Mouse (Mus musculus) forelimb bud, embryonic 11.5 days (tissue): Measurements from ENCODE around the gene Mt2.

Experiments used
- DNase-seq: peaks from one replicate; pipeline ENCODE4 v3.0.0-alpha.2; 2012; ENCODE audit warnings: low read depth, low spot score

The Mt2 gene

GRCm38 (mm10) chr8:94199202-94199869 is 26.9 kb downstream of the Mt2 start:
- DNase-seq, result peak; percentile 77

- no peak for DNase-seq
Measured at GRCm38 (mm10) chr8:94204043-94204442, 31.6 kb downstream of the Mt2 start.

GRCm38 (mm10) chr8:94205736-94206135 is 33.3 kb downstream of the Mt2 start:
- DNase-seq, result peak; percentile 76

DNA sequence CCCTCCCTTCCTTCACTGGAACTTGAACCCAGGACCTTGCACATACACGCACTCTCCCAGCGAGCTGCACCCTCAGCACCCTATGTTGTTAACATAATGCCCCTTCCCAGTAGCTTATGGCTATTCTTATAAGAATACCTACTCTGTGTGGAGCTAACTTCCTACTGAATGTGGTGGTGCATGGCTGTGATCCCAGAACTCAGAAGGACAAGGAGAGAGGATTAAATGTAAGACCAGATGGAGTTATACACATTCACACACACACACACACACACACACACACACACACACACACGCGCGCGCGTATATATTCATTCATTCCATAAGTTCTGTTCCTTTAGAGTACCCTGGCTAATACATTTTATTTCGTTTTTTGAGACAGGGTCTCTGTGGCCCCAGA is 33.8 kb downstream of the Mt2 start:
- no peak for DNase-seq

DNA sequence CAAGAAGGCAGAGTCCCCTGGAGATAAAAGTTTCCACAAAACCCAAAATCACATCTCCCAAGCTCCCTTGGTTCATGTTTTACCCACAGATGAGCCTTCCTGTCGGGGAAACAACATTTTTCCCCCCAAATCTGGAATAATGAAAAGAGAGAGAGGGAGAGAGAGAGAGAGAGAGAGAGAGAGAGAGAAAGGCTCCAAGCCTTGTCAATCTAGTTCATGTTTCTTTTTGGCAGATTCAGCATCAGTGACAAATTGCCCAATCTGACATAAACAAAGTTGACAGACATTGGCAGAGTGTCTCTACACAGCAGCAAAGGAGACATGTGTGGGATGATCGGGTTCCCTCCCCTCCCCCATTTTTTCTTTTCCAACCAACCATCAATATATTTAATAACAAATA is 35.0 kb downstream of the Mt2 start:
- DNase-seq, result no peak

DNA sequence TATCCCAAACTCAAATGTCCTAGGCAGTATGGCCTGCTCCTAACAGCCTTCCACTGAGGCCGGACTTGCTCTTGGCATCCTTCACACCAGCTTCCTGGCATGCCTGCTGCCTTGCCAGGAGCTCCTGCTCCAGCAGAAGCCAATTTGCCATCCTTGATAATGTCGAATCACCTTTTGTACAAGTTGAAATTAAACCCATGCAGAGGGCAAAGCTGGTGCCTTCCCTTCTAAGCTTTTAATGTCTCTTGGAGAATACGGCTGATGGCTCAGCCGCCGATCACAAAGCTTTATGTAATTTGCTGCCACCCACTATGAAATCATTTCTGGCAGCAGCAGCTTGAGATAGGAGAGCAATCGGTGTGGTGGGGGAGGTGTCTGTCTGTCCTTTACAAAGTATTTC is 37.2 kb downstream of the Mt2 start:
- DNase-seq, result no peak

- DNase-seq, result no peak
Measured at GRCm38 (mm10) chr8:94210225-94210624, 37.8 kb downstream of the Mt2 start.

DNA sequence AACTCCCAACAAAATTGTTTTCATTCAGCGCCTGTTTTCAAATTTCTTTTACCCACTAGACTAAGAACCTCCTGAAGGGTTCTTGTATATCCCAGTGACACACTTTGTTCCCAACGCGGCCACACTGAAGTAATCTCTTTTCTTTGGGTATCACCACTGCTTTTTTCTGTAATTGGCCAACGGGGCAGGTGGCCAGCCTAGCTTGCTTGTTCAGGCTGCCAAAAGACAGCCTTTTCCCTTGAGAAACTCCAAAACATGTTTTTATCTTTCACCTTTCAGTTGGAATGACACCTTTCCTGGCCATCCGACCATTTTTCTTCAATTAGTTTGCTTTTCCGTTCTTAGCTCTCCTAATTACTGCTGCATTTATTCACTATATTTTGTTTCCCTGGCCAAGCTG is 41.4 kb downstream of the Mt2 start:
- DNase-seq, result no peak

- DNase-seq, result peak; percentile 97
Measured at GRCm38 (mm10) chr8:94214252-94215173, 42.0 kb downstream of the Mt2 start, which contains the start of gene Nup93. Nup93 (plus strand) TSS chr8:94214564.
